Mouse (Mus musculus) CH12.LX (cell line): ENCODE measurements around the gene Pus1.

Experiments used
- CTCF ChIP-seq, 2 experiments: IDR thresholded peaks in 1 of 2; conservative IDR thresholded peaks in 1 of 2; 2 replicates each; pipeline ENCODE4 v1.5.1; 2011 to 2012; ENCODE audit warnings: low read depth in 2 of 2, low read length in 2 of 2, improper control_type of control experiment in 1 of 2, inconsistent platforms in 1 of 2, mild to moderate bottlenecking in 1 of 2, moderate library complexity in 1 of 2
- ETS1 ChIP-seq: conservative IDR thresholded peaks from 2 replicates; pipeline ENCODE4 v1.6.1; 2012; ENCODE audit warnings: low read depth, mild to moderate bottlenecking, inconsistent platforms, low read length, improper control_type of control experiment, moderate library complexity
- POLR2A ChIP-seq: IDR thresholded peaks from 2 replicates; pipeline ENCODE4 v1.6.1; 2011; ENCODE audit warnings: low read depth, mild to moderate bottlenecking, improper control_type of control experiment, low read length
- RAD21 ChIP-seq: IDR thresholded peaks from 2 replicates; pipeline ENCODE4 v1.6.1; 2011; ENCODE audit warnings: low read depth, mild to moderate bottlenecking, low read length, improper control_type of control experiment, moderate library complexity
- UBTF ChIP-seq: IDR thresholded peaks from 2 replicates; pipeline ENCODE4 v1.6.1; 2012; ENCODE audit warnings: low read depth, mild to moderate bottlenecking, inconsistent platforms, low read length, improper control_type of control experiment, moderate library complexity

DNA sequence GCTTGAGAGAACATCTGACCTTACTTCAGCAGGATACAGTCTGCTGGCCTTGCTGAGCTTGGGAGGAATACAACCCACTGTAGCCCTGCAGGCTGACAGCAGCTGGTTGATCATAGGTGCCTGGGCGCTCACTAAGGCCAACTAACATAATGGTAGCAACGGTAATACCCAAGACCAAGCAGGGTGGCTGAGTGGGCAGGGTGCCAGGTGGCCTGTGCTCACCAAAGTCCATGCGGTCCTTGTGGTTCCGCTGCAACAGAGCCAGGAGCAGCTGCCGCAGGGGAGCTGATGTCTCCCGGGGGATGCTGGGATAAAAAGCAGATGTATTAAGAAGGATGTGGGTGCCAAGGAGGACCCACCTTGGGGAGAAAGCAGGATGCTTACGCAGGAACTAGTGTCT is 13.9 kb upstream of the Pus1 start:
- TF ChIP-seq CTCF (conservative IDR thresholded peaks at IDR 0.05 in 1 of 2, IDR thresholded peaks at IDR 0.05 in 1 of 2; ENCODE audit: low read depth in 2 of 2, low read length in 2 of 2) = no peak
- no peak for TF ChIP-seq POLR2A
- TF ChIP-seq UBTF = no peak
- no peak for TF ChIP-seq ETS1
- TF ChIP-seq RAD21 = no peak
